Mouse (Mus musculus) embryo, embryonic 9.5 days (tissue): ENCODE measurements around the gene Slc22a27.
"Not testable (repeated sequence)": the region's sequence is repeated elsewhere in the genome, so short reads cannot be mapped to it uniquely, and the experiment has no call there.

ENCODE experiments used
- DNase-seq: peaks from one replicate; pipeline ENCODE4 v3.0.0-alpha.2; 2017; ENCODE audit errors: extremely low spot score

The Slc22a27 gene

DNA sequence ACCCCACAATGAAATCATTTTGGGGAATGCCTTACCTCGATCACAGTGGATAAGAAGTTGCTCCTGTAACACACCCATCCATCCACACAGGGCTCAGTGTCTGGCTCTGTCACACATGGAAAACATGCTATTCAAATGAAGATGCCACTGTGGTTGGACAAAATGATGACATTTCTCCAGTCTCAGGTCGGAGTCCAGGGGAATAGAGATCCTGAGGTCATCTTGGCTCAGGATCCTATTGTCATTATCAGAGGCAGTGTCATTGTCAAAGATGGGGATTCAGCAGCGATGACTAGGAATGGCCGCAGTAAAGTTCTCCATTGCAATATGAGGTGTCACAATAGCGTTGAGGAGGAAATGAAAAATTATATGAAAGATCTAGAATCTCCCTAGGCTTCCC is at the start of gene Slc22a27:
Gene Slc22a27, minus strand, starts transcription at position 101 of the 400 bp plus-strand sequence.
- not testable (repeated sequence) for DNase-seq

DNA sequence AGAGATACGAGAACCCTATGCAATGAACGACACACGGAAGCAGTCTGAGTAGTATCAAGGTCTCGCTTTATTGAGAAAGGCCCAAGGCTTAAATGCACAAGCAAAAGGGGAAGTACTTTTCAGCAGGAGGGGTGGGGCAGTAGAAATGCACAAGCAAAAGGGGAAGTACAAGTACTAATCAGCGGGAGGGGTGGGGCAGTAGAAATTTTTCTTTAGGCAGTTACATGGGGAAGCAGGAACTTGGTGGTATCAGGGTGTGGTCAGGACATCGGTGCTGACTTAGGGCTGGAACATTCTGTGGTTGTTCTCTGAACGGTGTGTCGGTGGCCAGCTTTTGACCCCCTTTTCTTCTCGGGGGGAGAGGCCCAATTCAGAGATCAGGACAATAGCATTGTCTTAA is 45.8 kb upstream of the Slc22a27 start:
- DNase-seq: not testable (repeated sequence)

DNA sequence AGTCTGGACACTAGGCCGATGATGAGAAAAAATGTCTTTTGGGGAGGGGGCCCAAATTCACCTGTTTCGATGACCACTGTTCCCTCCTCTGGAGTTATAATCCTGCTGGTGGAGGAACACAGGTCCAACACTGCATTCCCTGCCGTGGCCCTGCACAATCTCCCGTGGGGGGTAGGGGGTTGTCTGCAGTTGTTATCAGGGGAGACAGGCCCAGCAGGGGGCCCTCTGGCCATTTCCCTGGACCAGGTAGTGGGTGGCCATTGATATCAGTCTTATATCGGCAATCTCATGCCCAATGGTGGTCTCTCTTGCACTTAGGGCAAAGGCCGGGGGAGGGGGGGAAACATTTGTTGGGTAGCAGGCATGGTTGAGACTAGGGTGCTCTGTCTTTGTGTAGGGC is 43.3 kb upstream of the Slc22a27 start:
- not testable (repeated sequence) for DNase-seq

DNA sequence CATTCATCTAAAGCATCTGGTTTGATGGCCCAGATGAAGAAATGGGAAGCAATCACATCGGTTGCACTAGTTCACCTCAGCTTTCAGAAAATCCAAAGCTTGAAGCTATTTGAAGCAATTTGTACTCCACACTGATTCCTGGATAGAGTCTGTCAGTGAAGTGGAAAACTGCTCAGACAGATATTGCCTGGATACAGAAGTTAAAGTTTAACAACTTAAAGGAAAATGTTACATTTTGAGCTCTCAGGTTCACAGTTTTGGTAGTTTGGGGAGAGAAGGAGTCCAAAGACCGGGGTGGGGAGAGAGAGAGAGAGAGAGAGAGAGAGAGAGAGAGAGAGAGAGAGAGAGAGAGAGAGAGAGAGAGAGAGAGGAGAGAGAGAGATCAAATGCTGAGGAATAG is 2.9 kb upstream of the Slc22a27 start:
- no peak for DNase-seq

DNA sequence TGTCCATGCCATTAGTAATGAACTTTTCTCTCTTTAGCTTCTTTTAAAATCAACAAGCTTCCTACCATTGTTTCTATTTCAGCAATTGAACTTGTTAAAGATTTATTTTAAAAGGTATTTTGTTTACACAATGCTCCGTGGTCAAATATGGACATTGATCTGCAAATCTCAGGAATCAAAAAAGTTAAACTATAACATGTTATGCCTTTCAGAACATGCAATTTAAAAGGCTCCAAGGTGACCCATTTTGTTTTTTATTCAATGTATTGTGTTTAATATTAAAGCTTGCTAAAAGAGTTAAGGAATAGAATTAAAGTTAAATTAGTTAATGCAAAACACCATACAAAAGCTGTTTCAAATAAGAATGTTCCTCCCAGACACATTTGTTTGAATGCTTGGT is 723 bp upstream of the Slc22a27 start:
- DNase-seq: not testable (repeated sequence)

DNA sequence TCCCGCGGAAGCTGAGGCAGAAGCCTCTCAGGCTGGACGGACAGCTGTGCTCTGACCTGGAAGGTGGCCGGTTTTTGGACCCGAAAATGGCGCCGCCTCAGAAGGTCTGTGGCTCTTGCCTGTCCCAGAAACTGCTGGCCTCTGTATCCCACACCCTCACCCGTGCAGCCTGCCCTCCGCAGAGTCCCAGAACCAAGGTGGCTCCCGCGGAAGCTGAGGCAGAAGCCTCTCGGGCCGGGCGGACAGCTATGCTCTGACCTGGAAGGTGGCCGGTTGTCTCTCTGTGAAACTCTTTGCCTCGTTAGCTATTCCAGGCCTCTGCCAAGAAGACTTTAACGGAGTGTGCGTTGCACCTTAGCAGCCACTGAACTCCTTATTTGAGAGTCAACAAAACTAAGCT is 26.4 kb downstream of the Slc22a27 start:
- DNase-seq: not testable (repeated sequence)

DNA sequence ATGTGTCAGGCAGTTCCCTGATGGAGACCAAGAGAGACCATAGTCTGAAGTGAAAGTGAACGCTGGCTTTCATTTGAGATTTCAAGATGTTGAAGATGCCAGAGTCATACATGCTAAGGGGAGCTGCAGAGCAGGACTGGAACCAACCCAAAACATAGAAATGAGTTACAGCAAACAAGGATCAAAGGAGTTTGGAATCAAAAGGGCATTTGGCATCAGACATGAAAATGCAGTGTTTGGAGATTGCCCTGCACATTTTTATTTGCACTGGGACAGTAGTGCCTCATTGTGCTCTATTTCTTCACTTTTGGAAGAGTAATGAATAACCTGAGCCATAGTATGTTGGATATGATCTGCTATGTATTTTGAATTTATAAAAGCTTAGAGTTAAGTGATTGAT is 89.2 kb downstream of the Slc22a27 start:
- DNase-seq: no peak

DNA sequence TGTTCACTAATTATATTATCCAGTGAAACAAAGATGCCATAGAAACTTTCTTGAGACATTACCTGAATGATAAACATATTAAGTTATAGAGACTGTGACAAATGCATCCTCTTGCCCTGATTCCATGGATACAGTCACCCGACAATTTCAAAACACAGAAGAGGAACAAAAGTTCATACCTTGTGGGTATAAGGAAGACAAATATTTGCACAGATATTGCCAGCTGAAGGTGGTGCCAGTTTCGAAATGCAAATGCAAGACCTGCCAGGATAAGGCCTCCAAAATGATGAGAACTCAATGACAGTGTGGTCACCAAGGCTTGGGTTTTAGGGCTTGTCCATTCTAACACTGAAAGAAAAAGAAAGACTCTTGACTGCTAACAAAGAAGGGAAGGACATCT is 136.0 kb downstream of the Slc22a27 start:
- no peak for DNase-seq
